Mouse (Mus musculus): Measurements from ENCODE around the gene Smco3.

Gene Smco3

DNA sequence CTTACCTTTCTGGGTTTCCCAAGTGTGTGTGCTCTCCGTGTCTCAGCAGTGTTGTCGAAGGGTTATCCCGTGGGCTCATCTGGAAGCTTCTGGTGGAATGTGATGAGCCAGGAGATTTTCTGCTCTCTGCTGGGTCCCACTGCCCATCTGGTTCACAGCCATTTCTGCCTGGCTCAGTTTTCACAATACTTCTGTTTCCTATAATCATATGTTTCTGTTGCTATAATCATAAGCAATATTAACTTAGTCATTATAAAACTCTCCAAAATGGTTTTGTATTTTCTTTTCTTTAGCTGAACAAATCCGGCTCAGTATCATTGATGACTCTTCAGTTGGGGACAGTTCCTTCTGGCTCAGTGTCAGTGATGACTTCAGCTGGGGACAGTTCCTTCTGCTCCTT lies at the start of gene Smco3:
TSS of gene Smco3 (minus strand) at position 101 of the 400 bp plus-strand sequence.
- in situ Hi-C loops (cut with MboI, MseI): no loop called here

DNA sequence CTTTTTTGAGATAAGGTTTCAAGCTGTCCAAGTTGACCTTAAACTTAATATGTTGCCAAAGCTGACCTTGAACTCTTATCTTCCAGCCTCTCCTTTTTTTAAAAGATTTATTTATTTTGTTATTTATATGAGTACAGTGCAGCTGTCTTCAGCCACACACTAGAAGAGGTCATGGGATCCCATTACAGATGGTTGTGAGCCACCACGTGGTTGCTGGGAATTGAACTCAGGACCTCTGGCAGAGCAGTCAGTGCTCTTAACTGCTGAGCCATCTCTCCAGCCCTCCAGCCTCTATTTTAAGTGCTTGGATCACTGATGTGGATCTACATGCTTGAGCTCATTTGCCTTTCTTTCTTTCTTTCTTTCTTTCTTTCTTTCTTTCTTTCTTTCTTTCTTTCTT lies 49.5 kb upstream of the Smco3 start:
- in situ Hi-C loops (cut with MboI, MseI): loop anchor here (10.0 kb wide), 1 partner anchor 690 kb away; no protein-coding TSS in a partner anchor

- in situ Hi-C loops (cut with MboI, MseI): loop anchor here (10.0 kb wide), 1 partner anchor 689 kb away; no protein-coding TSS in a partner anchor
These were observed 48.7 kb upstream of the Smco3 start for GRCm38 (mm10) chr6:136883961-136884360.

GRCm38 (mm10) chr6:136883431-136883915 lies 48.2 kb upstream of the Smco3 start:
- in situ Hi-C loops (cut with MboI, MseI): loop anchor here (10.0 kb wide), 1 partner anchor 689 kb away; no protein-coding TSS in a partner anchor

- in situ Hi-C loops (cut with MboI, MseI): loop anchor here (10.0 kb wide), 1 partner anchor 687 kb away; no protein-coding TSS in a partner anchor
These were observed 46.4 kb upstream of the Smco3 start for GRCm38 (mm10) chr6:136881678-136882077.

DNA sequence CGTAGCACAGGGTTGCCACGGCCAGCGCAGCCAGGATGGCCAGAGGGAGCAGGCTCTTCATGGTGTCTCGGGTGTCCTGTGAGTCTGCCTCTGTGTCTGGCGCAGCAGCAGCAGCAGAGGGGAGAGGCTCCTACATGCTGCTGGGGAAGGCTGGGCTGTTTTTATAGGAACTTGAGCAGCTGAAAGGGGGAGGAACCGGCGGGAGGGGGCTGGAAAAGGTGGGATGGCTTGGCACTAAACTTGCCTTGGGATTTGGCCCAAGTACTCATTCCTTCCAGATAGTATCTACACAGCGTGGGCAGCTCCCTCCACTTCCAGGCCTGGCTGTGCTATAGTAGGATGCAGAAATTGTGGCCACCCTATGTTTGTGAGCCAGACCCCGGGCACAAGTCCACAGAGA lies 40.4 kb upstream of the Smco3 start, which contains the start of gene Mgp:
TSS of gene Mgp (minus strand) at position 154 of the 400 bp plus-strand sequence.
- in situ Hi-C loops (cut with MboI, MseI): no loop called here

DNA sequence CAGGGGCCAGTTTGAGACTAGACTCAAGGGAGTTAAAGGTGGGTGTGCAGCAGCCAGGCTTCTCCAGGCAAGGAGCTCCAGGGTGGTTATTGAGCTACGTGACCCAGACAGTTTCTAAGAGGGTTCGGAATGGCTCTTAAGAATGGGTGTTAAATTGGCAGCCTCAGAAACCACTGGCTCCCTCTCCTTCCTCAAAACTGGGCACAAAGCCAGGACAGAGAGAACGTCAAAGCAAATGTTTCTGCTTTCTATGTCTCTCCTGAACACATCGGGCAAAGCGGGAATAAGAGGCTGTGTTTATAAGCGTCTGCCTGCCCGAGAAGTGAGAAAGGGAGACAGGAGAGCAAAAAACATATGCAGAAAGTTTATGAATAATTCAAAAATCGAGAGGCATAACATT lies 39.3 kb upstream of the Smco3 start:
- in situ Hi-C loops (cut with MboI, MseI): no loop called here

GRCm38 (mm10) chr6:136868921-136869320 lies 33.7 kb upstream of the Smco3 start:
- in situ Hi-C loops (cut with MboI, MseI): loop anchor here (10.0 kb wide), 1 partner anchor 666 kb away; no protein-coding TSS in a partner anchor

DNA sequence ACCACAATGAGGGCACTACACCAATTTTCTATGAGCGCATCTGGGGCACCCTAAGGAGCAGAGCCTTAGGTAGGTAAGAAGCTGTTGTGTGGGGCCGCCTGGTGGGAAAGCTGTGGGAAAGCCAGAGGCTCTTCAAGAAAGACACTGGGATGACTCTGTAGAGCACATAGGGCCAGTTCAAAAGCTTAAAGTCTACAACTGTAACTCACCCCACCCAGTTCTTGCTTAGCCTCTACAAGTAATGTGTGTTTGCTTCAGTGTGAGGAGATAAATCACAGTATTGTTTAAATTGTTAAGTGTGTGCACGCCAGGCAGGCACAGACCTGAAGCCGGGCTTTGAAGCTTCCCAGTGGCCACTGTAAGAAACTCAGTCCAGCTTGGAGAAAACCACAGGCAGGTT lies 30.9 kb upstream of the Smco3 start:
- in situ Hi-C loops (cut with MboI, MseI): loop anchor here (10.0 kb wide), 1 partner anchor 669 kb away; no protein-coding TSS in a partner anchor

DNA sequence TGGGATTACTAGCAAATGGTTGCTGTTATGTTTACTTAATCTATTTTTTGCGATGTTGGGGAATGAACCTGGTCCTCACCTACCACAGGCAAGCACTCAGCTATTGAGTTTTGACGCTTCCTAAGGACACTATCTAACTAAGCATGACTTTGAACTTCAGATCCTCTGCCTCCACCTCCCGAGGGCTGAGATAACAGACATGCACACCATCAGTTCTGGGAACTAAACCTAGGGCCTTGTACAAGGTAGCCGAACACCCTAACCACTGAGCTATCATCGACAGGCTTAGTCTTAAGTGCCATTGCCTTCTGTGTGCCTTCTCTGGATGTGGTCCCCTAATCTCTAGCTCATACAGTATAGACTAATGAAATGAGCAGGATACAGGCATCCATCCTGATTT lies 30.1 kb upstream of the Smco3 start:
- in situ Hi-C loops (cut with MboI, MseI): loop anchor here (10.0 kb wide), 1 partner anchor 669 kb away; no protein-coding TSS in a partner anchor

- in situ Hi-C loops (cut with MboI, MseI): loop anchor here (10.0 kb wide), 1 partner anchor 674 kb away; no protein-coding TSS in a partner anchor
These were observed 25.8 kb upstream of the Smco3 start for GRCm38 (mm10) chr6:136861020-136861419.

DNA sequence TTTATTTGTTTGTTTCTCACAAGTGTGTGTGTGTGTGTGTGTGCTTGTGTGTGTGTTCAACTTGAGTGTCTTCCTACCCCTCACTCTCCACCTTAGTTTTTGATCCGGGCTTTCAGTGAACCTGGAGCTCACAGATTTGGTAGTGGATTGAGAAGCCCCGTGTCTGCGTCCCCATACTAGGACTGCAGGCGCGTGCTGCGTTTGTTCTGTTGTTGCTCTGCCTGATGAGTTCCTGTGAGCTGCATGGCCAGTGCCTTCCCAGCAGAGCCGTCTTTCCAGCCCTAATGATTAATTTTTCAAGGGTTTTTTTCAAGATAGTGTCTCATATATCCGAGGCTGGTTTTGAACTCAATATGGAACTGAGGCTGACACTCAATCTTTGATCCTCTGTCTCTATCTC lies 23.2 kb upstream of the Smco3 start:
- in situ Hi-C loops (cut with MboI, MseI): loop anchor here (5.0 kb wide), 2 partner anchors 64 to 119 kb away; partner anchors contain the start of genes Erp27 and Pde6h

DNA sequence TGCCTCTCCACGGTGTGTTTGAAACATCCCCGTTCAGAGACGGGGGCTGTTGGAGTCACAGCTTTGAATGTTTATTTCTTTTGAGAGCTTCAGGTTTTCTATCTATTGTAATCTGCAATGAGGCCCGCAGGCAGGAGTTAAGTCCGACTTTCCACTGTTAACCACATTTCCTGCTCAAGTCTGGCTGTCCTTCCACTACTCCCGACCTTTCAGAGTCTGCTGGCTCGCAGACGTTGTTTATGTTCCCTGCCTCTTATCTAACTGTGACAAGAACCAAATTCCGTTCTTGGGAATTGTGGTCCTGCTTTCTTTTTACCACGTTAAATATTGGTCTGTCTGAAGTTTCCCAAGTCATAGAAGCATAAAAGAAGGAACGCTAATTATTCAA lies 22.6 kb upstream of the Smco3 start:
- in situ Hi-C loops (cut with MboI, MseI): loop anchor here (5.0 kb wide), 2 partner anchors 64 to 119 kb away; partner anchors contain the start of genes Erp27 and Pde6h

DNA sequence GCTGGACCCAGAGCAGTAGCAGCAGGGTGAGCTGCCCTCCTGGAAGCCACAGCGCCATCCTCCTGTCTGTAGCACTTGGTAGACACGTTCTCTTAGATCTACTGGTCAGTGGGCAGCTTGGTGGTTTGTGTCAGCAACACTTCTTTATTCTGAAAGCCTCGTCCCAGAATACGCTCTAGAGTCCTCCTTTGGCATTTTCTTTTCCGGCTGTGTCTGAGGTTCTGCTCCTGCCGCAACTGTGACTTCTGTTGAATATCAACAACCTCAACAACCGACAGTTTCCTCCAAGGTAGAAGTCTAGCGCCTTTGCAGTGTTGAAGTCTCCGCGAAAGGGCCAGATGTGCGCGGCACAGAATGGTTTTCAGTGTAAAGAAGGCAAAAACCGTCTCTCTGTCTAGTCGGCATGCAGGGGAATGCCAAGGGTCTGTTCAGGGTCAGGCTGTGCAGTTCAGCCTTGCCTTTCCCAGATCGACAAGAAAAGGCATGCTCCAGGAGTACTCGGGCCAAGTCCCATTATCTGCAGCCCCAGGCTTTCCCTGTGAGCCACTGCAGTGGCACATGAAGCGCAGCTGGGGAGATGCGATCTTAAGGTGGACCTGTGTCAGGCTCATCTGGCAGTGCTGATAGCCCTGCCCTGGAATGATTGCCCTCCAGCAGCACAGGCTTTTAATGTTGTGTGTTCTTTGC lies 22.1 kb upstream of the Smco3 start, which contains the start of gene Art4:
TSS of gene Art4 (minus strand) at position 548 of the 687 bp plus-strand sequence.
- in situ Hi-C loops (cut with MboI, MseI): loop anchor here (5.0 kb wide), 2 partner anchors 65 to 120 kb away; partner anchors contain the start of genes Erp27 and Pde6h

DNA sequence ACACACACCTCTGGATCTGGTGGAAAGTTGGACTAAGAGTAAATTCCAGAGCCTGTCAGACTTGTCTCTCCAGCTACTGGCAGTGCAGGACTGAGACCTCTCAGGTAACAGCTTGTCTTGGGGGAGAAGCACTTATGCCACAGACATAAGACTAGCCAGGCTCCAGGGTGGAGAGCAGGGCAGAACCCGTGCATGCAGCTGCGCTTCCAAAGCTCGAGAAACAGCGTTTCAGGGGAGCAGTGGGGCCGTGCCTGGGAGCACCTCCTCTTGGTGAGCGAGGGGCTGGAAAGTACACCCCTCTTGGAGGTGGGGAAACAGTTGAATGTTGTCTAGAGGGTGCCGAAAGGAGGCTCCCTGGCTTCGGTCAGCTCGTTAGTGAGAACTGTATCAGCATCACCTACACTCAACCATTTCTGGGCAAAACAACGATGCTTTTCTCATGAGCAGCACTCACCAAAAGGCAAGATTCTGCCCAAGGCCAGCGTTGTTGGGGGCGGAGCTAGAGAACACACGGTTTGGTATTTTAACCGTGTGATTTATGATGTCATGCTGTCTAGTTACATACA lies 20.9 kb upstream of the Smco3 start:
- in situ Hi-C loops (cut with MboI, MseI): loop anchor here (5.0 kb wide), 2 partner anchors 66 to 121 kb away; partner anchors contain the start of genes Erp27 and Pde6h

- in situ Hi-C loops (cut with MboI, MseI): loop anchor here (5.0 kb wide), 2 partner anchors 67 to 122 kb away; partner anchors contain the start of genes Erp27 and Pde6h
These were observed 19.9 kb upstream of the Smco3 start for GRCm38 (mm10) chr6:136855183-136855582.

DNA sequence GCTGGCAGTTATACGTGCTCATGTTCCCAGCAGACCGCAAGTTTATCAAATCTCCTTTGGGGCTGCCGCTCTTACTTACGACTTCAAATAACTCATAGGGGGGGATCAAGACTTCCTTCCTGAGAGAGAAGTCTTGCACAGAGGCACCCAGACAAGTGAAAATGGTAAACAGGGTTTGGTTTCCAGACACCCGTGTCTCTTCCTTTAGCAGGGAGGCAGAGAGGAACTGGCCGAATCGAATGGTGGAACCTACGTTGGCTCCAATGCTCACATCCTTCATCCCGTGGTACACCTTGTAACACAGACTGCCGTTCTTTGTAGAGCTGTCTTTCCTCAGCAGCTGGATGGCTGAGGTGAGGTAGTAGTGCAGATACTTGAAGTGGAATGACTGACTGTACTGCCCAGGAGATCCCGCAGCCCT lies 19.1 kb upstream of the Smco3 start:
- in situ Hi-C loops (cut with MboI, MseI): no loop called here

GRCm38 (mm10) chr6:136852762-136853161 lies 17.5 kb upstream of the Smco3 start:
- in situ Hi-C loops (cut with MboI, MseI): no loop called here

- in situ Hi-C loops (cut with MboI, MseI): no loop called here
These were observed 17.1 kb upstream of the Smco3 start for GRCm38 (mm10) chr6:136852348-136852747.

- in situ Hi-C loops (cut with MboI, MseI): no loop called here
These were observed 15.0 kb upstream of the Smco3 start for GRCm38 (mm10) chr6:136850267-136850666.

DNA sequence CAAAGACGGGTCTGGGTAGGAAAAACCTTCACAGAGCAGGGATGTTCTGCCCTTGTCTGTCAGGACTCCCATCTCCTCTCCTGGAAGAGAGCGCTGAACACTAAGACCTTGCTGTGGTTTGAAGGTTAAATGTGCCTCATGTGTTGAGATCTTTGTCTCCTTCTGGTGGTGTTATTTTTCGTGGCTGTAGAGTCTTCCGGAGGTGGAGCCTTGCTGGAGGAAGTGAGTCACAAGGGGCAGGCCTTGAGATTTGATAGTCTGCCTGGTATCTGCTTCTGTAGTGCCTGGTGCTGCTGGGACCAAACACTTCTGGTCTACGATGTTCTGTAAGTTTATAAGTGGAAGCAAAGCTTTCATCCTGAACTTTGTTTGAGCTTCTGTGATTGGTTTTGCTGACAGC lies 13.7 kb upstream of the Smco3 start:
- in situ Hi-C loops (cut with MboI, MseI): no loop called here

DNA sequence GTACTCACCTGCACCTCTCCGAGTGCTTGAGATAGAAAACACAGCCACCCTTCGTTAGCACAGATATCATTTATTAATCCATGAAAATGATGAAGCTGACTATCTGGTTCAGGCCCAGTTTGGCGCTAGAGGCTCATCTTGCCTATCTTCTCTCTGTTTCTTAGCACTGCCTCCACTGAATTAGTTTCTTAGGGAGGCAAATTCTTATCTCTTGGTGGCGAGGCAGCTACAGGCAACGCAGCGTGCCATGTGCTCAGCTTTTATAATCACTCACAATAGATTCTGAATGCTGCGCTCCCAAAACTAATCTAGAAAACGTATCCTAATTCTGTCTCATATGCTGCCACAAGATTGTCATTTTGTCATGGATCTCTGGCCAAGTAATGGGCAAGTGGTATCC lies 13.1 kb upstream of the Smco3 start:
- in situ Hi-C loops (cut with MboI, MseI): no loop called here

Measured in regulatory T cell (primary cell).